Mouse (Mus musculus) forebrain, embryonic 12.5 days (tissue): Measurements from ENCODE around the gene Preb. TPM values are rescaled to one million over a fixed set of nuclear protein-coding genes. Genes with fewer than 3 reads are reported as not detected.

Source experiments
- ATAC-seq: fragments of 200-750 bp; cut with Nextera tagmentation; 2 replicates; pipeline ENCODE4 v1.8.0; 2017; ENCODE audit warnings: moderate TSS enrichment; ENCODE audit not compliant: low FRiP score
- H3K27ac ChIP-seq: fragments of 300-500 bp; sonication (generic); 2 replicates; pipeline ENCODE4 v1.5.1; 2016; ENCODE audit warnings: mild to moderate bottlenecking
- H3K27me3 ChIP-seq: fragments of 300-500 bp; sonication (generic); 2 replicates; pipeline ENCODE4 v1.6.1; 2016; ENCODE audit warnings: mild to moderate bottlenecking
- H3K36me3 ChIP-seq: fragments of 300-500 bp; sonication (generic); replicated peaks from 2 replicates; pipeline ENCODE4 v1.6.1; 2016; ENCODE audit warnings: mild to moderate bottlenecking
- H3K4me1 ChIP-seq: fragments of 300-500 bp; sonication (generic); 2 replicates; pipeline ENCODE4 v1.6.1; 2016
- H3K4me2 ChIP-seq: fragments of 300-500 bp; sonication (generic); 2 replicates; pipeline ENCODE4 v1.6.1; 2016; ENCODE audit warnings: mild to moderate bottlenecking, moderate library complexity
- H3K4me3 ChIP-seq: fragments of 300-500 bp; sonication (generic); replicated peaks from 2 replicates; pipeline ENCODE4 v1.5.1; 2016; ENCODE audit warnings: mild to moderate bottlenecking
- H3K9ac ChIP-seq: fragments of 300-500 bp; sonication (generic); 2 replicates; pipeline ENCODE4 v1.6.1; 2016; ENCODE audit warnings: mild to moderate bottlenecking
- H3K9me3 ChIP-seq: fragments of 300-500 bp; sonication (generic); 2 replicates; pipeline ENCODE4 v1.6.1; 2016
- WGBS: fragments of 180-500 bp; shearing (Covaris S2); methylation state at CpG from one replicate; pipeline ENCODE4 v1.1.7; 2016; 5-methylcytosine and 5-hydroxymethylcytosine counted together
- polyA plus RNA-seq: library from polyadenylated mRNA; unstranded; fragments of >200 nt; fragmentation: Nextera tagmentation; extraction: Ambion mirVana; gene quantifications from 2 replicates; pipeline ENCODE4 v1.2.1, GENCODE M21; 2016

Preb gene
- polyA plus RNA-seq, 1 experiment from 2014 or later: 133 TPM

- Histone ChIP-seq H3K4me3 (no peak overlapping the region), H3K9me3 (no peaks in the 10 kb centered on the region), H3K4me1 (peaks cover 53% of the 10 kb centered on the region), H3K4me2 (no peak overlapping the region), H3K36me3 (no peaks in the 10 kb centered on the region), H3K27ac (no peak overlapping the region), H3K9ac (no peak overlapping the region), H3K27me3 (no peaks in the 10 kb centered on the region)
- ATAC-seq: no peak
- 85% methylated on average over 31 of the region's 31 CpGs for WGBS
Measured at GRCm38 (mm10) chr5:30917891-30918670, 42.1 kb downstream of the Preb start.

- no peaks in the 10 kb centered on the region for H3K27me3 ChIP-seq
- H3K27ac ChIP-seq: no peak overlapping the region
- H3K9me3 ChIP-seq: no peaks in the 10 kb centered on the region
- ATAC-seq: no peak
- H3K4me2 ChIP-seq: no peak overlapping the region
- no peak overlapping the region for H3K4me3 ChIP-seq
- H3K4me1 ChIP-seq: peaks cover 57% of the 10 kb centered on the region
- 93% methylated on average over 11 of the region's 11 CpGs for WGBS
- H3K9ac ChIP-seq: no peak overlapping the region
- no peaks in the 10 kb centered on the region for H3K36me3 ChIP-seq
Measured at GRCm38 (mm10) chr5:30917348-30917747, 42.8 kb downstream of the Preb start.

- no peaks in the 10 kb centered on the region for H3K27me3 ChIP-seq
- H3K4me1 ChIP-seq: peaks cover 56% of the 10 kb centered on the region
- WGBS: 93% methylated on average over 9 of the region's 9 CpGs
- H3K4me2 ChIP-seq: no peak overlapping the region
- no peak overlapping the region for H3K4me3 ChIP-seq
- no peak for ATAC-seq
- no peak overlapping the region for H3K27ac ChIP-seq
- no peak overlapping the region for H3K9ac ChIP-seq
- no peaks in the 10 kb centered on the region for H3K9me3 ChIP-seq
- no peaks in the 10 kb centered on the region for H3K36me3 ChIP-seq
Measured at GRCm38 (mm10) chr5:30916841-30917240, 43.3 kb downstream of the Preb start.

- Histone ChIP-seq H3K4me3 (no peak overlapping the region), H3K27me3 (no peaks in the 10 kb centered on the region), H3K36me3 (no peaks in the 10 kb centered on the region), H3K4me2 (peak overlapping the region; percentile 41), H3K9me3 (no peaks in the 10 kb centered on the region), H3K4me1 (peaks cover 50% of the 10 kb centered on the region), H3K9ac (no peak overlapping the region), H3K27ac (peak overlapping the region; percentile 61; the same call in 1 of the 2 replicates)
- ATAC-seq: peak; percentile 88
- 9% methylated on average over 7 of the region's 7 CpGs for WGBS
Measured at GRCm38 (mm10) chr5:30915974-30916433, 44.2 kb downstream of the Preb start.

- ATAC-seq: peak; percentile 51
- peak overlapping the region; percentile 17; the same call in 1 of the 2 replicates for H3K9ac ChIP-seq
- H3K36me3 ChIP-seq: no peaks in the 10 kb centered on the region
- H3K4me2 ChIP-seq: peak overlapping the region; percentile 31
- H3K4me1 ChIP-seq: peaks cover 44% of the 10 kb centered on the region
- H3K9me3 ChIP-seq: no peaks in the 10 kb centered on the region
- H3K4me3 ChIP-seq: peak overlapping the region; percentile 16
- H3K27me3 ChIP-seq: no peaks in the 10 kb centered on the region
- WGBS: 62% methylated on average over 9 of the region's 9 CpGs
- H3K27ac ChIP-seq: peak overlapping the region; percentile 73
Measured at GRCm38 (mm10) chr5:30915456-30915855, 44.7 kb downstream of the Preb start.

- Histone ChIP-seq H3K4me3 (peak overlapping the region; percentile 16; the same call in 1 of the 2 replicates), H3K9me3 (no peaks in the 10 kb centered on the region), H3K9ac (0 out of 2 replicates have a peak overlapping the region, but pooled peaks have one; percentile 36), H3K27ac (peak overlapping the region; percentile 73; the same call in 1 of the 2 replicates), H3K27me3 (no peaks in the 10 kb centered on the region), H3K4me2 (peak overlapping the region; percentile 31), H3K4me1 (peaks cover 39% of the 10 kb centered on the region), H3K36me3 (no peaks in the 10 kb centered on the region)
- ATAC-seq: no peak
- 85% methylated on average over 6 of the region's 6 CpGs for WGBS
Measured at GRCm38 (mm10) chr5:30914849-30915248, 45.3 kb downstream of the Preb start.

- H3K9ac ChIP-seq: peak overlapping the region; percentile 36
- H3K4me1 ChIP-seq: peaks cover 39% of the 10 kb centered on the region
- H3K27me3 ChIP-seq: no peaks in the 10 kb centered on the region
- H3K4me2 ChIP-seq: peak overlapping the region; percentile 31
- no peak for ATAC-seq
- WGBS: 76% methylated on average over 7 of the region's 7 CpGs
- no peaks in the 10 kb centered on the region for H3K9me3 ChIP-seq
- peak overlapping the region; percentile 75 for H3K27ac ChIP-seq
- no peaks in the 10 kb centered on the region for H3K36me3 ChIP-seq
- H3K4me3 ChIP-seq: peak overlapping the region; percentile 16
Measured at GRCm38 (mm10) chr5:30914101-30914635, 46.0 kb downstream of the Preb start.

GRCm38 (mm10) chr5:30913060-30913841 is 46.9 kb downstream of the Preb start, which contains the start of gene Emilin1:
TSS of gene Emilin1 (plus strand) at chr5:30913402.
- WGBS: 39% methylated on average over 13 of the region's 13 CpGs
- Histone ChIP-seq H3K9ac (peak within 1 kb of the TSS; percentile 36), H3K4me3 (peak within 1 kb of the TSS; percentile 16), H3K9me3 (no peaks in the 10 kb centered on the region), H3K36me3 (no peaks in the 10 kb centered on the region), H3K4me1 (peaks cover 47% of the 10 kb centered on the region), H3K27ac (peak within 1 kb of the TSS; percentile 75), H3K27me3 (peaks cover 6% of the 10 kb centered on the region), H3K4me2 (peak within 1 kb of the TSS; percentile 31)
- ATAC-seq: no peak

- 0 out of 2 replicates have a peak overlapping the region, but pooled peaks have one; percentile 6 for H3K4me2 ChIP-seq
- 0 out of 2 replicates have a peak overlapping the region, but pooled peaks have one; percentile 17 for H3K9ac ChIP-seq
- no peak for ATAC-seq
- peak overlapping the region; percentile 75 for H3K27ac ChIP-seq
- H3K4me1 ChIP-seq: peaks cover 51% of the 10 kb centered on the region
- H3K27me3 ChIP-seq: peaks cover 7% of the 10 kb centered on the region
- WGBS: 64% methylated on average over 5 of the region's 5 CpGs
- no peak overlapping the region for H3K4me3 ChIP-seq
- H3K36me3 ChIP-seq: no peaks in the 10 kb centered on the region
- H3K9me3 ChIP-seq: no peaks in the 10 kb centered on the region
Measured at GRCm38 (mm10) chr5:30912156-30912555, 48.0 kb downstream of the Preb start.

- Histone ChIP-seq H3K4me2 (no peak overlapping the region), H3K27ac (no peak overlapping the region), H3K4me1 (peaks cover 58% of the 10 kb centered on the region)
Measured at GRCm38 (mm10) chr5:30910481-30910880, 49.7 kb downstream of the Preb start.

GRCm38 (mm10) chr5:30909863-30910262 is 50.3 kb downstream of the Preb start:
- H3K9me3 ChIP-seq: no peaks in the 10 kb centered on the region
- H3K27ac ChIP-seq: no peak overlapping the region
- peaks cover 52% of the 10 kb centered on the region for H3K4me1 ChIP-seq
- peaks cover 11% of the 10 kb centered on the region for H3K36me3 ChIP-seq
- H3K9ac ChIP-seq: no peak overlapping the region
- H3K27me3 ChIP-seq: peaks cover 7% of the 10 kb centered on the region
- no peak for ATAC-seq
- H3K4me2 ChIP-seq: no peak overlapping the region
- H3K4me3 ChIP-seq: no peak overlapping the region
- 86% methylated on average over 7 of the region's 7 CpGs for WGBS

More at GRCm38 (mm10) chr5:30910481-30910880, 49.7 kb downstream of the Preb start:
- Histone ChIP-seq H3K36me3 (peaks cover 5% of the 10 kb centered on the region; the same call in 1 of the 2 replicates), H3K4me3 (no peak overlapping the region), H3K9me3 (no peaks in the 10 kb centered on the region), H3K27me3 (peaks cover 7% of the 10 kb centered on the region), H3K9ac (no peak overlapping the region)
- ATAC-seq: no peak

GRCm38 (mm10) chr5:30909300-30909659 is 50.9 kb downstream of the Preb start:
- Histone ChIP-seq H3K36me3 (peaks cover 17% of the 10 kb centered on the region), H3K27me3 (peaks cover 7% of the 10 kb centered on the region), H3K9me3 (no peaks in the 10 kb centered on the region), H3K27ac (no peak overlapping the region), H3K4me2 (no peak overlapping the region), H3K4me3 (no peak overlapping the region), H3K9ac (no peak overlapping the region), H3K4me1 (peaks cover 49% of the 10 kb centered on the region)
- ATAC-seq: no peak
- WGBS: 66% methylated on average over 7 of the region's 7 CpGs
